Mouse (Mus musculus) embryonic facial prominence, embryonic 13.5 days (tissue): ENCODE measurements around the gene Aqp1. TPM values are rescaled to one million over a fixed set of nuclear protein-coding genes. Genes with fewer than 3 reads are reported as not detected.

Source experiments
- ATAC-seq: fragments of 200-750 bp; cut with Nextera tagmentation; 2 replicates; pipeline ENCODE4 v1.8.0; 2017; ENCODE audit warnings: low read depth; ENCODE audit not compliant: insufficient number of reproducible peaks, insufficient read depth, low FRiP score, low TSS enrichment
- H3K27ac ChIP-seq: fragments of 300-500 bp; sonication (generic); 2 replicates; pipeline ENCODE4 v1.5.1; 2015; ENCODE audit warnings: moderate library complexity, mild to moderate bottlenecking, inconsistent platforms
- H3K27me3 ChIP-seq: fragments of 300-500 bp; sonication (generic); 2 replicates; pipeline ENCODE4 v1.6.1; 2015; ENCODE audit warnings: mild to moderate bottlenecking, inconsistent platforms
- H3K36me3 ChIP-seq: fragments of 300-500 bp; sonication (generic); 2 replicates; pipeline ENCODE4 v1.6.1; 2015; ENCODE audit warnings: mild to moderate bottlenecking, inconsistent platforms
- H3K4me1 ChIP-seq: fragments of 300-500 bp; sonication (generic); 2 replicates; pipeline ENCODE4 v1.6.1; 2015; ENCODE audit warnings: inconsistent platforms
- H3K4me2 ChIP-seq: fragments of 300-500 bp; sonication (generic); 2 replicates; pipeline ENCODE4 v1.6.1; 2015; ENCODE audit warnings: moderate library complexity, mild to moderate bottlenecking, inconsistent platforms
- H3K4me3 ChIP-seq: fragments of 300-500 bp; sonication (generic); 2 replicates; pipeline ENCODE4 v1.5.1; 2015; ENCODE audit warnings: mild to moderate bottlenecking, inconsistent platforms
- H3K9ac ChIP-seq: fragments of 300-500 bp; sonication (generic); 2 replicates; pipeline ENCODE4 v1.6.1; 2015; ENCODE audit warnings: mild to moderate bottlenecking, inconsistent platforms
- H3K9me3 ChIP-seq: fragments of 300-500 bp; sonication (generic); 2 replicates; pipeline ENCODE4 v1.6.1; 2016; ENCODE audit warnings: inconsistent platforms
- WGBS: fragments of 180-500 bp; shearing (Covaris S2); methylation state at CpG from one replicate; pipeline ENCODE4 v1.1.7; 2015; ENCODE audit warnings: mixed read lengths; 5-methylcytosine and 5-hydroxymethylcytosine counted together
- polyA plus RNA-seq: library from polyadenylated mRNA; unstranded; fragments of >200 nt; fragmentation: Nextera tagmentation; extraction: Ambion mirVana; gene quantifications from 2 replicates; pipeline ENCODE4 v1.2.1, GENCODE M21; 2015

The Aqp1 gene
- polyA plus RNA-seq, 1 experiment from 2014 or later: 46.6 TPM

DNA sequence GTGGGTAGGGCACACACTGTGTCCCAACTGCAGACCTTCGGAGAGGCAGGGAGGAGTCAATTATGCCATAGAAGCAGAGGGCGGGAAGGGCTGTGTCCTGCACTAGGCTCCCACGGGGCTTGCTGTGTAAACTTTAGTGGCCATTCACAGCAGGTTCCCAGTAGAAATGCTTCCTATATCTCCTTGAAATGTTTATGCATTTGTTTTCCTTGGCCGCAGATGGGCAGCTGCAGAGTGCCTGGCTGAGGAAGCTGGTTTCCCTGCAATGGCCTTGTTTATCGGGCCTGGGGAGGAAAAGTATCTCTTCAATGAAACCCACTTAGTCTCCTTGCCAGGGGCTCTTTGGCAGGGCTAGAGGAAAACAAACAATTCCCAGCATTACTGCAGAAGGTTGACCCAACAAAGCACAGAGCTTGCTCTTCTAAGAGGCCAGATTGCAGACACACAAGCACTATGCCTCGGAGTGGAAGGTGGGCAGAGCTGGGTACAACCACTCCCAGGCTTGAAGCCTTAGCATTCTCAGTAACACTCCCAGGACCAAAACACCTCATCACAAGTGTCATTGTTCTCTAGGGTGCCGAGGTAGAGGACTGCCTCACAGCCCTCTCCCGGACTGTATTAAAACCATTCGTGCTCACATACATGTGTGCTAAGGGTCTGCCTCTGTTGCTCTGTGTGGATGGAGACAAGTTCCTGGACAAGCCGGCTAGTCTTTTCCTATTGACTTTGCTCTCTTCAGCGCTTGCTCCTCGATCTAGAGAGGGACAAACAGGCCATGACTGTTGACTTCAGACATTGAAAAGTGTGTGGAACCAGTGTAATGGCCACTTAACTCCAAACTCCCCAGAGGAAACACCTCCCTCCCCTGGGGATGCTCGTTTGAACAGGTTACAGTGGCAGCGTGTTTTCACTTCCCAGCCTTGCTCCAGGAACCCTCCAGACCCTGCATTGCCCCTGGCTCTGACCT lies 16.4 kb upstream of the Aqp1 start:
- H3K27me3 ChIP-seq: no peaks in the 10 kb centered on the region
- peak overlapping the region; percentile 52 for H3K27ac ChIP-seq
- no peak overlapping the region for H3K4me2 ChIP-seq
- WGBS: 62% methylated on average over 14 of the region's 14 CpGs
- no peaks in the 10 kb centered on the region for H3K9me3 ChIP-seq
- no peak overlapping the region for H3K9ac ChIP-seq
- peaks cover 17% of the 10 kb centered on the region for H3K4me1 ChIP-seq
- no peak for ATAC-seq
- H3K36me3 ChIP-seq: peaks cover 9% of the 10 kb centered on the region; the same call in 1 of the 2 replicates
- no peak overlapping the region for H3K4me3 ChIP-seq

DNA sequence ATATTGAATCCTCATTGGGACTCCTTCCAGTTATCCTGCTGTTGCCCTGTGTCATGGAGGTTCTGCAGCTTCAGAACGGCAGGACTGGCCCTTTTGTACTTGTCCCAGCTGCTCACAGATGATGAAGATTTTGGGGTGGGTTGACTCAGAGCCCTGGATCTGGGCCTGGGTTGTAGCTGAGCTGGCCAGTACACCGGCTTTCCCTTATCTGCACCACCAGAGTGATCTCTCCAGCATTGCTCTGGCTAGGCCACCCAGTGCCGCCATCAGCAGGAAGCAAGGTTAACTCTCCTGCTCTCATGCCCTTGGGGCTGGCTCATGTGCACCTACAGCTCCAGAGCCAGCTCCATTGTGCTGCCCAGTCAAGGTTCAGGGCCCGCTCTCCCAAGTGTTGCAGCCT lies 15.3 kb upstream of the Aqp1 start:
- H3K4me2 ChIP-seq: no peak overlapping the region
- no peak for ATAC-seq
- 84% methylated on average over 4 of the region's 4 CpGs for WGBS

DNA sequence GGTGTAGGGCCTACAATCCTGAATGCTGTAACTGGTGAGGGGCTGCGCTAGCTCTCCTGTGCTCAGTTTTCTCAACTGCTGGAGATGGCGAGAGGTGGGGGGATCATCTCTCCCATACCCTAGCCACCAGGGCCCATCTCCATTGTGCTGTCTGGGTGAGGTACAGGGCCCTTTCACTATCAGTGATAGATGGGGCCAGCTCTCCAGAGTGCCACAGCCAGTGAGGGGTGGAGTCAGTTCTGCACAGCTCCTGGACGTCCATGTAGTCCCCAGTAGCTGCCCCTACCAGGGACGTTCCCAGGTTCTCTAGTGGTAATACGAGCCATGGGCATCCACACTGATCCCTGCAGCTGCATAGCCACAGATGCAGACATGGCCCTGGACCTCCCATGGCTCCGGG lies 14.7 kb upstream of the Aqp1 start:
- Histone ChIP-seq H3K4me2 (no peak overlapping the region), H3K27me3 (no peaks in the 10 kb centered on the region), H3K36me3 (peaks cover 9% of the 10 kb centered on the region; the same call in 1 of the 2 replicates), H3K4me3 (no peak overlapping the region), H3K27ac (no peak overlapping the region), H3K9ac (no peak overlapping the region), H3K4me1 (peaks cover 17% of the 10 kb centered on the region), H3K9me3 (no peaks in the 10 kb centered on the region)
- no peak for ATAC-seq
- WGBS: 68% methylated on average over 6 of the region's 6 CpGs

More for the DNA sequence above, 15.3 kb upstream of the Aqp1 start:
- Histone ChIP-seq H3K9me3 (no peaks in the 10 kb centered on the region), H3K9ac (no peak overlapping the region), H3K4me3 (no peak overlapping the region), H3K4me1 (peaks cover 17% of the 10 kb centered on the region), H3K27ac (no peak overlapping the region), H3K36me3 (peaks cover 9% of the 10 kb centered on the region; the same call in 1 of the 2 replicates), H3K27me3 (no peaks in the 10 kb centered on the region)

DNA sequence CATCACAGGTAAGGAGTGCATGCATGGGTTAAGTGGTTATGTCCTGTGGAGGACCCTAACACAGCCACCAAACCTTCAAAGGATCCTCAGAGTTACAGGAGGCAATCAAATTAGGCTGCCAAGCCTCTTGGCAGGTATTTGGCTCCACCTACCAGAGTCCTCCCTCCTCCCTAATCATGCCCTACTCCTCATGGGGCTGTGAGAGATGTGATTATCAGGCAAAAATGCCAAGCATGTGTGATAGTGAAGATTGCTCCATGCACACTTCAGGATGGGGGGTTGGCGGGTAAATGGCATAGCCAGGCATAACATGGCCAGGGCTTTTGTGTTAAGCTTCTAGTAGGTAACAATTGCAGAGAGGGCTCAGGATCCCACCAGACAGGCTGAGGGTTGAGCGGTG lies 13.3 kb upstream of the Aqp1 start:
- Histone ChIP-seq H3K4me2 (no peak overlapping the region), H3K9ac (no peak overlapping the region), H3K4me3 (no peak overlapping the region), H3K27me3 (no peaks in the 10 kb centered on the region), H3K36me3 (peaks cover 9% of the 10 kb centered on the region; the same call in 1 of the 2 replicates), H3K4me1 (peaks cover 17% of the 10 kb centered on the region), H3K9me3 (no peaks in the 10 kb centered on the region), H3K27ac (no peak overlapping the region)
- 87% methylated on average over 2 of the region's 2 CpGs for WGBS
- ATAC-seq: no peak

DNA sequence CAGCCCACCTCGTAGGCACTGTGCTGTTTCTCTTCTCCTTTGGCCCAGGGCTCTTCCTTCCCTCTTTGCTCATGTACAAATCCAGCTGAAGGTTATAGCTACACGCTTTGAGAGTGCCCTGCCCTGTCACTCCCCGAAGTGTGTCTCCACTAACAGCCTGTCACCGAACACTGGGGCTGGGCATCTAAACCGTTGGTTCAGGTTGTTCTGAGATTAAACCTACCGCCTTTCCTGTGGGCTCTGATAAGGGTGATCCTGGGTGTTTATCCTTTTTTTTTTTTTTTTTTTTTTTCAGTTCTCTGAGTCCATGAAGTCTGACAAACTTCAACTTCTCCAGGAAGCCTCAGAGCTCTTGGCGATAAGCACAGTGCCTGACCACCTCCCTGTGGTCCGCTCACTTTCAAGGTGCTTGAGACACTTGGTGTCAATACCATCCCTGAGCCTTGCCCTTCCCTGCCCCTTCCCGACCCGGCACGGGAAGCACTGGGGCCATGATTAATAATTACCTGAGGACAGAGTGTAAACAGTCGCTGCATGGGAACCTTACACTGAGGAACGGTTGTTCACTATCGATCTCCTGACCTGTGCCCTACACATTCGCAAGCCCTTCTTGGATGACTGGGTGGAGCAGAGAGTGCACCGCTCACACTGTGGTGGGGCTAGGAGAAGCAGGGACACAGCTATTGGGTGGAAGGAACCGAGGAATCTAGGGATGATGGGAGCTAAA lies 12.2 kb upstream of the Aqp1 start:
- H3K9me3 ChIP-seq: no peaks in the 10 kb centered on the region
- no peaks in the 10 kb centered on the region for H3K36me3 ChIP-seq
- H3K4me2 ChIP-seq: no peak overlapping the region
- no peak overlapping the region for H3K27ac ChIP-seq
- no peaks in the 10 kb centered on the region; the same call in 1 of the 2 replicates for H3K27me3 ChIP-seq
- no peak for ATAC-seq
- no peak overlapping the region for H3K4me3 ChIP-seq
- WGBS: 84% methylated on average over 17 of the region's 17 CpGs
- H3K4me1 ChIP-seq: peaks cover 13% of the 10 kb centered on the region
- H3K9ac ChIP-seq: no peak overlapping the region

DNA sequence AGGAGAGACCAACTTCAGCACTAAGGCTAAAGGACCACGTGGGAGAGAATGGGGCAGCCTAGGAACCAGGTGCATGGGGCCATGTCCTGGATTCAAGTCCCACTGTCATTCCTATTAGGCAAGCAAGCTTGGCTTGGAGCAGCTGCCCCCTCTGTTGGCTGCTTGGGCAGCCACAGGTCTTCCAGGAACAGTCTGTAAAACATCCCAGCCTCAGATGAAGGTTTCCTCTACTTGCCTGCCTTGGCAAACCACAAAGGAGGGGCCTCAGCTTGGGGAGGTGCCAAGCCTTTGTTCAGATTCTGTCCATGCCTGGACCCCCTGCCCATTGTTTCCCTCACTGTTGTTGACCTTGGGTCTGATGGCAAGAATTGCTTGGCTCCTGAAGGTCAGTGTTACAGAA lies 11.4 kb upstream of the Aqp1 start:
- ATAC-seq: no peak
- WGBS: 61% methylated on average over 1 of the region's 1 CpGs
- H3K9ac ChIP-seq: no peak overlapping the region

DNA sequence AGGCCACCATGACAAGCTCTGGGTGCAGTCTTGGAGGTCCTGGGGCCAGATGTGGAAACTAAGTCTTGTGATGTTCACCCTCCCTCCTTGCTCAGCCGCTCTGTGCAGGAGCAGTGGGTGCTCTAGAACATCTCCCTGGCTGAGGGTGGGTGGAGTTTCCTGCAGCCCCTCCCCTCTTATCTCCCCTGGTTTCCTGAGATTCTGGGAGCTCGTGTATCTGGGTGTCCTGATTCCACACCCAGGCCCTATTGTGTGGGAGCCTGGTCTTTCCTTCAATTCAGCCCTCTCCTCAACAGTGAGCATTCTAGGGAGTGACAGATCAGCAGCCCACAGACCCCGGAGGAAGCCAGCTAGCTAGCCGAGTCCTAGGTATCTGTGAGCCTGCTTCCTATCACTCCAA lies 9.9 kb upstream of the Aqp1 start:
- Histone ChIP-seq H3K9me3 (no peaks in the 10 kb centered on the region), H3K36me3 (no peaks in the 10 kb centered on the region), H3K4me3 (no peak overlapping the region), H3K4me1 (peaks cover 10% of the 10 kb centered on the region), H3K27ac (no peak overlapping the region), H3K27me3 (no peaks in the 10 kb centered on the region; the same call in 1 of the 2 replicates), H3K4me2 (no peak overlapping the region), H3K9ac (no peak overlapping the region)
- no peak for ATAC-seq
- WGBS: 75% methylated on average over 4 of the region's 4 CpGs

More for the DNA sequence above, 11.4 kb upstream of the Aqp1 start:
- Histone ChIP-seq H3K4me1 (peaks cover 6% of the 10 kb centered on the region; the same call in 1 of the 2 replicates), H3K4me3 (no peak overlapping the region), H3K27ac (no peak overlapping the region), H3K4me2 (no peak overlapping the region), H3K9me3 (no peaks in the 10 kb centered on the region), H3K27me3 (no peaks in the 10 kb centered on the region; the same call in 1 of the 2 replicates), H3K36me3 (no peaks in the 10 kb centered on the region)

DNA sequence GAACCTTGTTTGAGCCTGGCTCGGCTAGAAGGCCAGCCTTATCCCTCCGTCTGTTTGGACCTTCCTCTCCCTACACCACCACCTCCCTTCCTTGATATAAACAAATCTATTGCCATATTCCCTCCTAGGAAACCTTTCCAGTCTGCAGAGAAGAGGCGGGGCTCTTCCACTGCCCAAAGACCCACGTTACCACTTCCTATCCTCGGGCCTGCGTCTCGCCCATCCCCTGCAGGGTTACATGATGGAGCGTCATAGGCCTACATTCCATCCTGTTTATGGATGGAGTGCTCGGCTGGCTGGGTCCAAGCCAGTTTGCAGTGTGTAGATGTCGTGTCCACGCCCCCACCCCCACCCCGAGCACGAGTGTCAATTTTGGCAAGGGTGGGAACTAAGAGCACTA lies 8.9 kb upstream of the Aqp1 start:
- no peaks in the 10 kb centered on the region for H3K9me3 ChIP-seq
- H3K4me2 ChIP-seq: no peak overlapping the region
- no peaks in the 10 kb centered on the region; the same call in 1 of the 2 replicates for H3K27me3 ChIP-seq
- H3K36me3 ChIP-seq: no peaks in the 10 kb centered on the region
- ATAC-seq: no peak
- H3K4me1 ChIP-seq: peaks cover 20% of the 10 kb centered on the region
- H3K9ac ChIP-seq: no peak overlapping the region
- 84% methylated on average over 13 of the region's 13 CpGs for WGBS
- no peak overlapping the region for H3K4me3 ChIP-seq
- H3K27ac ChIP-seq: no peak overlapping the region

DNA sequence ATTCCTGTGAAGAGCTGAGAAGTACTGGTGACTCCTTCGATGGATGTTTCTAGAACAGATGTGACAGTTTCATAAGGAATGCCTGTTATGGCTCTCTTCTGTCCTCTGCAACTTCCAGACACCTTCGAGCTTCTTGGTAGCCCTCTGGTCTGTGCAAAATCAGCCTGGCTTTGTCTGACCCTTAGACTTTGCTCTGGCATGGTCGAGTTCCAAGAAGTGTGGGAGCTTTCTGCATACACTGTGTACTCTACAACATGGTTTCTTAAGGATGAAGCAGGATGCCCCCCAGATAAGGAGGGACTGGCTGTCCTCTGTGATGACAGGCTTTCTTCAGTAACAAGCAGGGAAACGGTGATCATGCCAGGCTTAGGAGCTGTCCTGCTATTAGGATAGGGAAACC lies 8.1 kb upstream of the Aqp1 start:
- H3K4me3 ChIP-seq: no peak overlapping the region
- no peaks in the 10 kb centered on the region for H3K36me3 ChIP-seq
- H3K27me3 ChIP-seq: no peaks in the 10 kb centered on the region; the same call in 1 of the 2 replicates
- no peak overlapping the region for H3K9ac ChIP-seq
- H3K9me3 ChIP-seq: no peaks in the 10 kb centered on the region
- H3K4me1 ChIP-seq: peaks cover 28% of the 10 kb centered on the region
- no peak overlapping the region for H3K4me2 ChIP-seq
- 72% methylated on average over 4 of the region's 4 CpGs for WGBS
- no peak for ATAC-seq
- H3K27ac ChIP-seq: no peak overlapping the region

DNA sequence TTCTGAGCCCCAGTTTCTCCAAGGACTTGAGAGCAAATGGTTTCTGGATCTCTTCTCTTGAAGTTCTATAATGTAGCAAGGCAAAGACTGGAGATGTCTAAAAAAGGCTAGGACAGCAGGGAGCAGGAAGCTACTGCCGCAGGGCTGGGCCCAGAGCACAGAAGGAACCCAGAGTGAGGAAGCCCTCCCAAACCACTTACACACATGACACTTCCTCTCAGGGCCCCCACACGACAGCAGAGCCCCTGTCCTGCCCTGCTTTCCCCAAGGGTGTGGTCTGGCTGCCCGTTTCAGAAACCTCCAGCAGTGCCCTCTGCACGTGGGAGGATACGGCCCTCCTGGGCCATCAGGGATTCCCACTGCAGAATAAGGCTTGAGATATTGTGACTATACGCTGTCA lies 4.9 kb upstream of the Aqp1 start:
- WGBS: 43% methylated on average over 6 of the region's 6 CpGs
- no peaks in the 10 kb centered on the region for H3K9me3 ChIP-seq
- peak overlapping the region; percentile 22; the same call in 1 of the 2 replicates for H3K27ac ChIP-seq
- peaks cover 48% of the 10 kb centered on the region for H3K4me1 ChIP-seq
- no peak overlapping the region; the same call in 1 of the 2 replicates for H3K9ac ChIP-seq
- ATAC-seq: no peak
- H3K36me3 ChIP-seq: no peaks in the 10 kb centered on the region
- no peaks in the 10 kb centered on the region; the same call in 1 of the 2 replicates for H3K27me3 ChIP-seq
- H3K4me3 ChIP-seq: no peak overlapping the region
- no peak overlapping the region for H3K4me2 ChIP-seq

DNA sequence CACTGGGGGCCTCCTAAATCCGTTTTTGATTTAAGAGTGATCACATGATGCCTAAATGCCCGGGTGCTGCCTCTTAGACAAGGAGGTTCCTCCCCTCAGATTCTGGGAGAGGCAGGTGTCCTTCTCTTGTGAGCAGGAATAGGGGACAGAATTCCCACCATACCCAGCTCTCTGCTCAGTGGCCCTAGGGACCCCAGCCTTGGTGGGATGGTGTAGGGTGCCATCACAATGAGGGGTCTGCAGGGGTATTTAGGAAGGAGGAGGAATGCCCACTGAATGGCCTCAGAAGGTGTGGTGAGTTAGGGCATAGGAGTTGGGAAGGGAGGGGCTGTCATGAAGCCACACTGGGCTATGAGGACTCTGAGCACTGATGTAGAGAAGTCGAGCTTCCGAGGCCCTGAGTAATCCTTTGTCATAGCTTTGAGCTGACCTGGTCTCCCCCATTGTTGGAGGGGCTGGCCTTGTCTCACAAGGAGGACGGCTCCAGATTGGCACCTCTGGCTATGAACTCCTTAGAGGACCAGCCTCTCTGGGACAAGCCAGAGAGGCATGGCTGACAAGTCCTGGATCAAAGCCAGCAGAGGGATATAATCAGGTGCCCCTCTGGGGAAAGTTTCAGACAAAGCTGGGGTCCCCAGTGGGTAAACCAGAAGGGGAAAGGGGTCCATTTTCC lies 4.0 kb upstream of the Aqp1 start:
- Histone ChIP-seq H3K9ac (peak overlapping the region; percentile 46; the same call in 1 of the 2 replicates), H3K9me3 (no peaks in the 10 kb centered on the region), H3K4me3 (no peak overlapping the region), H3K27ac (peak overlapping the region; percentile 80), H3K4me2 (peak overlapping the region; percentile 14), H3K27me3 (no peaks in the 10 kb centered on the region; the same call in 1 of the 2 replicates), H3K36me3 (no peaks in the 10 kb centered on the region), H3K4me1 (peaks cover 54% of the 10 kb centered on the region)
- ATAC-seq: no peak; the same call in 1 of the 2 replicates
- WGBS: 38% methylated on average over 5 of the region's 5 CpGs
